Mouse (Mus musculus): ENCODE measurements around the gene Atp6v0a1. TPM values are rescaled to one million over a fixed set of nuclear protein-coding genes. Genes with fewer than 3 reads are reported as not detected.

The Atp6v0a1 gene
- polyA plus RNA-seq, 1 experiment from 2014 or later, result 28.0 TPM

DNA sequence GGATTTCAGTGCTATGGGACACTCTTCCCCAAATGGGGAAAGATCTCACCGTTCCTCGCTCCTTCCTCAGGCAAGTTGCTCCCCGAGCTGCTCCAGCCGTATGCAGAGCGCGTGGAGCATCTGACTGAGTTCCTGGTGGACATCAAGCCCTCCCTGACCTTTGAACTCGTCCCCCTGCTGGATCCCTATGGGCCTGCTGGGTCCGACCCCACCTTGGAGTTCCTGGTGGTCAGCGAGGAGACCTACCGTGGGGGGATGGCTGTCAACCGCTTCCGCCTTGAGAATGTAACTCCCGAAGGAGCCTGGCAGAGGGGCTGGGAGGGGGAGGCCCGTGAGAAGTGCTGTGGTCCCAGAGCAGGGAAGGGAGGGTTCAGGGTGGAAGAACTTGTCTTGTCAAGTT, 75.0 kb downstream of the Atp6v0a1 start:
- DNase-seq (ENCODE audit: low spot score) (no peak), ATAC-seq (replicated peaks; ENCODE audit: insufficient number of reproducible peaks, low FRiP score, low TSS enrichment, low read depth) (no peak)

GRCm38 (mm10) chr11:101084811-101085210, 75.6 kb downstream of the Atp6v0a1 start:
- Histone ChIP-seq H3K9me3 (replicated peaks; ENCODE audit: control insufficient read depth, low read length) (no peaks in the 10 kb centered on the region), H3K27me3 (ENCODE audit: control insufficient read depth, insufficient read depth, low read length) (peaks cover 11% of the 10 kb centered on the region), H3K4me1 (ENCODE audit: control insufficient read depth, insufficient read depth, low read length) (peaks cover 5% of the 10 kb centered on the region), H3K27ac (replicated peaks; ENCODE audit: low read depth, low read length) (no peak overlapping the region), H3K4me3 (ENCODE audit: low read depth, low read length) (no peak overlapping the region), H3K4me2 (ENCODE audit: low read depth, low read length) (no peak overlapping the region), H3K36me3 (replicated peaks; ENCODE audit: control insufficient read depth, insufficient read depth, low read depth, low read length) (no peaks in the 10 kb centered on the region), H3K9ac (replicated peaks; ENCODE audit: low read length) (no peak overlapping the region)
- ATAC-seq (replicated peaks; ENCODE audit: insufficient number of reproducible peaks, low FRiP score, low TSS enrichment, low read depth) (no peak), DNase-seq (ENCODE audit: low spot score) (no peak)
- 94% methylated on average over 12 of the region's 12 CpGs for WGBS

More for the DNA sequence above, 75.0 kb downstream of the Atp6v0a1 start:
- Histone ChIP-seq H3K9me3 (replicated peaks; ENCODE audit: control insufficient read depth, low read length) (no peaks in the 10 kb centered on the region), H3K36me3 (replicated peaks; ENCODE audit: control insufficient read depth, insufficient read depth, low read depth, low read length) (no peaks in the 10 kb centered on the region), H3K4me3 (ENCODE audit: low read depth, low read length) (no peak overlapping the region), H3K4me1 (ENCODE audit: control insufficient read depth, insufficient read depth, low read length) (peaks cover 5% of the 10 kb centered on the region), H3K27ac (replicated peaks; ENCODE audit: low read depth, low read length) (no peak overlapping the region), H3K9ac (replicated peaks; ENCODE audit: low read length) (no peak overlapping the region), H3K27me3 (ENCODE audit: control insufficient read depth, insufficient read depth, low read length) (peaks cover 16% of the 10 kb centered on the region), H3K4me2 (ENCODE audit: low read depth, low read length) (no peak overlapping the region)
- 84% methylated on average over 14 of the region's 14 CpGs for WGBS

DNA sequence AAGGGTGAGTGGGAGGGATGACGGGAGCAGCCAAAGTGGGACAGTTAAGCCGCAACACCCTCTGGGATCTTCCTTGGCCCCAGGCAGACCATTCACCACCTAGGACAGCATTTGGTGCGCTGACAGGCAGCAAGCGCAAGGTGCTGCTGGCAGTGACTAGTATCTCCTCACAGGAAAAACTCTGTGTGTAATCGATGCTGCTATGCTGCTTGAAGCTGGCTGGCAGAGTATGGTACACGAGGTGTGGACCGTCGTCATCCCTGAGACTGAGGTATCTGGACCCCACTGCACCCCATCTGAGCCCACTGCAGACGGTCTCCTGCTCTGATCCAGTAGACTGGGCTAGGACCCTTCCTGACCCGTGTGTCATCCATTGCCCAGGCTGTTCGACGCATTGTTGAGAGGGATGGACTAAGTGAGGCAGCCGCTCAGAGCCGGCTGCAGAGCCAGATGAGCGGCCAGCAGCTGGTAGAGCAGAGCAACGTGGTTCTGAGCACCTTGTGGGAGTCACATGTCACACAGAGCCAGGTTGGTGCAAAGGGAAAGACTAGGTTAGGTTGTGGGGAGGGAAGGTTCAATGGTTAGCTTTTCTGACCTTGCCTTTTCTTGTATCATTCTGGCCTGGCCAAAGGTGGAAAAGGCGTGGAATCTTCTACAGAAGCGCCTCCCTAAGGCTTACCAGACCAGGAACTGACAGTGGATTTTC, 76.5 kb downstream of the Atp6v0a1 start:
- Histone ChIP-seq H3K4me3 (ENCODE audit: low read depth, low read length) (no peak overlapping the region), H3K4me2 (ENCODE audit: low read depth, low read length) (no peak overlapping the region), H3K27ac (replicated peaks; ENCODE audit: low read depth, low read length) (no peak overlapping the region), H3K4me1 (ENCODE audit: control insufficient read depth, insufficient read depth, low read length) (peaks cover 5% of the 10 kb centered on the region; the same call in 1 of the 2 replicates), H3K9ac (replicated peaks; ENCODE audit: low read length) (no peak overlapping the region), H3K27me3 (ENCODE audit: control insufficient read depth, insufficient read depth, low read length) (peaks cover 2% of the 10 kb centered on the region), H3K9me3 (replicated peaks; ENCODE audit: control insufficient read depth, low read length) (no peaks in the 10 kb centered on the region), H3K36me3 (replicated peaks; ENCODE audit: control insufficient read depth, insufficient read depth, low read depth, low read length) (no peaks in the 10 kb centered on the region)
- DNase-seq (ENCODE audit: low spot score) (no peak), ATAC-seq (replicated peaks; ENCODE audit: insufficient number of reproducible peaks, low FRiP score, low TSS enrichment, low read depth) (no peak)
- WGBS, result 92% methylated on average over 18 of the region's 18 CpGs

DNA sequence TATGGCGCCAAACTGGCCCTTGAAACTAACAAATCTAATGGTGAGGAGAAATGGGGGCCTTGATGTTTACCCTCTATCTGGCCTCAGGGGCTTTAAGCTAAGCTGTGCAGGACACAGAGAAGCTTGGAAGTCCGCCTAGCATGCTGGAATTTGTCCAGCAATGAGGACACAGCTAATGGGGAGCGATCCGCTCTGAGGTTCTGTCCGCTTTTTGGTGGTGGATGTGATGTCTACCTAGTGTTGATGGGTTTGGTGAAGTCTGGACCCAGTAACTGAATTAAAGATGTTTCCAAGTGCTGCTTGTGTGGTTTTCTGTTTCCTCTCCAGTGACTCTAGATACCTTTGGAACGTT, 77.0 kb downstream of the Atp6v0a1 start:
- H3K27ac ChIP-seq (replicated peaks; ENCODE audit: low read depth, low read length), result no peak overlapping the region
- H3K4me2 ChIP-seq (ENCODE audit: low read depth, low read length), result peak overlapping the region; percentile 92
- ATAC-seq (replicated peaks; ENCODE audit: insufficient number of reproducible peaks, low FRiP score, low TSS enrichment, low read depth) (no peak), DNase-seq (ENCODE audit: low spot score) (no peak)
- H3K27me3 ChIP-seq (ENCODE audit: control insufficient read depth, insufficient read depth, low read length), result no peaks in the 10 kb centered on the region
- H3K9me3 ChIP-seq (replicated peaks; ENCODE audit: control insufficient read depth, low read length), result no peaks in the 10 kb centered on the region
- H3K36me3 ChIP-seq (replicated peaks; ENCODE audit: control insufficient read depth, insufficient read depth, low read depth, low read length), result peaks cover under 1% of the 10 kb centered on the region; the same call in 1 of the 2 replicates
- WGBS, result 86% methylated on average over 6 of the region's 6 CpGs
- no peak overlapping the region for H3K4me3 ChIP-seq (ENCODE audit: low read depth, low read length)
- peaks cover 5% of the 10 kb centered on the region; the same call in 1 of the 2 replicates for H3K4me1 ChIP-seq (ENCODE audit: control insufficient read depth, insufficient read depth, low read length)
- H3K9ac ChIP-seq (replicated peaks; ENCODE audit: low read length), result no peak overlapping the region; the same call in 1 of the 2 replicates

- peak; percentile 94 for DNase-seq (ENCODE audit: low spot score)
- peak within 1 kb of the TSS; percentile 43; the same call in 1 of the 2 replicates for H3K27ac ChIP-seq (replicated peaks; ENCODE audit: low read depth, low read length)
- peak; percentile 55 for ATAC-seq (replicated peaks; ENCODE audit: insufficient number of reproducible peaks, low FRiP score, low TSS enrichment, low read depth)
- peaks cover 2% of the 10 kb centered on the region for H3K36me3 ChIP-seq (replicated peaks; ENCODE audit: control insufficient read depth, insufficient read depth, low read depth, low read length)
- H3K4me1 ChIP-seq (ENCODE audit: control insufficient read depth, insufficient read depth, low read length), result peaks cover 5% of the 10 kb centered on the region; the same call in 1 of the 2 replicates
- no peaks in the 10 kb centered on the region for H3K27me3 ChIP-seq (ENCODE audit: control insufficient read depth, insufficient read depth, low read length)
- no peaks in the 10 kb centered on the region for H3K9me3 ChIP-seq (replicated peaks; ENCODE audit: control insufficient read depth, low read length)
- peak within 1 kb of the TSS; percentile 85 for H3K4me3 ChIP-seq (ENCODE audit: low read depth, low read length)
- 2% methylated on average over 51 of the region's 52 CpGs for WGBS
- H3K9ac ChIP-seq (replicated peaks; ENCODE audit: low read length), result peak within 1 kb of the TSS; percentile 80
- H3K4me2 ChIP-seq (ENCODE audit: low read depth, low read length), result peak within 1 kb of the TSS; percentile 92
Measured at GRCm38 (mm10) chr11:101086756-101087681, 77.8 kb downstream of the Atp6v0a1 start, which contains the start of gene Mlx. TSS of gene Mlx (plus strand) at chr11:101087277.

DNA sequence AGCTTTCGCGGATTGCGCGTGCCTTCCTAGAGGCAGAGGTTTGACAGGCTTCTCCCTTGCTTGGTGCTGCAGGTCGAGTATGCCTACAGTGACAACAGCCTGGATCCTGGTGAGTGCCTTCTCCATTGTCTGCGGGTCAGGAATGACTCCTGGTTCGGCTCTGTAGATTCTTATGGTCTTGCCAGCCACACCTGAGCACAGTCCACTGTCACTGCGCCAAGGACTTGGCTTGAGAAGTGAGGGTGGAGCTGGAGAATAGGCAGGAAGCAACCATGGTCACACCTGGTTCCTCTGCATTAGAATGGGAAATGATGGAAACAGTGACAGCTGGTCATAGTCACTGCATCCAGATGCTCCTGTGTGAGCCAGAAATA, 78.4 kb downstream of the Atp6v0a1 start:
- no peak for DNase-seq (ENCODE audit: low spot score)
- Histone ChIP-seq H3K4me1 (ENCODE audit: control insufficient read depth, insufficient read depth, low read length) (peaks cover 5% of the 10 kb centered on the region; the same call in 1 of the 2 replicates), H3K9ac (replicated peaks; ENCODE audit: low read length) (peak overlapping the region; percentile 80), H3K27ac (replicated peaks; ENCODE audit: low read depth, low read length) (peak overlapping the region; percentile 43; the same call in 1 of the 2 replicates), H3K36me3 (replicated peaks; ENCODE audit: control insufficient read depth, insufficient read depth, low read depth, low read length) (peaks cover 2% of the 10 kb centered on the region), H3K9me3 (replicated peaks; ENCODE audit: control insufficient read depth, low read length) (no peaks in the 10 kb centered on the region), H3K27me3 (ENCODE audit: control insufficient read depth, insufficient read depth, low read length) (no peaks in the 10 kb centered on the region), H3K4me3 (ENCODE audit: low read depth, low read length) (peak overlapping the region; percentile 85), H3K4me2 (ENCODE audit: low read depth, low read length) (peak overlapping the region; percentile 92)
- WGBS, result 10% methylated on average over 8 of the region's 8 CpGs
- ATAC-seq (replicated peaks; ENCODE audit: insufficient number of reproducible peaks, low FRiP score, low TSS enrichment, low read depth), result no peak

DNA sequence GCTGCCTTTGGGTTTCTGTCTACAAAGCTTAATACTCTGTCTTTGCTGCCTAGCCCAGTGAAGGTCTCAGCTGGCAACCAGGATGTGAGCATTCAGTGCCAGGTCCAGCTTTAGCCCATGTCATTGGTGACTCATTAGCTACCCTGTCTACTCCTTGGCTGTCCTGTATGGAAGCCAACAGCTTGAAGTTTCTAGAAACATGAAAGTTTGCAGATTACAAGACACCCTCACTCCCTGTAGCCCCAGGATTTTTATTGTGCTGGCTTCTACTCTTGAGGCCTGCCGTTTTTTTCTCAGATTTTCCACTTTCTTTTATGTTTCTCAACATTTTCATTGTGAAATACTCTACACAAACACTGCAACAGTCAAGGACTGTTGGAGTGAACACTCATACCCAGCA, 80.7 kb downstream of the Atp6v0a1 start:
- Histone ChIP-seq H3K27me3 (ENCODE audit: control insufficient read depth, insufficient read depth, low read length) (no peaks in the 10 kb centered on the region), H3K4me1 (ENCODE audit: control insufficient read depth, insufficient read depth, low read length) (peaks cover 2% of the 10 kb centered on the region; the same call in 1 of the 2 replicates), H3K9me3 (replicated peaks; ENCODE audit: control insufficient read depth, low read length) (no peaks in the 10 kb centered on the region), H3K9ac (replicated peaks; ENCODE audit: low read length) (no peak overlapping the region), H3K36me3 (replicated peaks; ENCODE audit: control insufficient read depth, insufficient read depth, low read depth, low read length) (peaks cover 2% of the 10 kb centered on the region), H3K4me2 (ENCODE audit: low read depth, low read length) (no peak overlapping the region), H3K4me3 (ENCODE audit: low read depth, low read length) (no peak overlapping the region), H3K27ac (replicated peaks; ENCODE audit: low read depth, low read length) (no peak overlapping the region)
- WGBS, result 87% methylated on average over 1 of the region's 1 CpGs
- no peak for DNase-seq (ENCODE audit: low spot score)
- ATAC-seq (replicated peaks; ENCODE audit: insufficient number of reproducible peaks, low FRiP score, low TSS enrichment, low read depth), result no peak
